Mouse (Mus musculus) kidney, postnatal 4 days (tissue): Measurements from ENCODE around the gene Esp3.
"Not testable (repeated sequence)": the region's sequence is repeated elsewhere in the genome, so short reads cannot be mapped to it uniquely, and the experiment has no call there.

ENCODE experiments used
- DNase-seq, 2 experiments: peaks; one replicate each; pipeline ENCODE4 v3.0.0; 2021; ENCODE audit warnings: mixed read lengths in 2 of 2

Esp3 gene

GRCm38 (mm10) chr17:40631775-40632174 lies at the start of gene Esp3:
Gene Esp3, plus strand, starts transcription at chr17:40632075.
- DNase-seq = not testable (repeated sequence)

GRCm38 (mm10) chr17:40583906-40584305 lies 48.0 kb upstream of the Esp3 start:
- DNase-seq = not testable (repeated sequence)

- DNase-seq = no peak
These were observed 40.6 kb upstream of the Esp3 start for GRCm38 (mm10) chr17:40591297-40591696.

GRCm38 (mm10) chr17:40598294-40598693 lies 33.6 kb upstream of the Esp3 start, which contains the start of gene Esp4:
Gene Esp4, plus strand, starts transcription at chr17:40598594.
- no peak for DNase-seq

- DNase-seq = not testable (repeated sequence)
These were observed 30.3 kb downstream of the Esp3 start for GRCm38 (mm10) chr17:40662118-40662679.

DNA sequence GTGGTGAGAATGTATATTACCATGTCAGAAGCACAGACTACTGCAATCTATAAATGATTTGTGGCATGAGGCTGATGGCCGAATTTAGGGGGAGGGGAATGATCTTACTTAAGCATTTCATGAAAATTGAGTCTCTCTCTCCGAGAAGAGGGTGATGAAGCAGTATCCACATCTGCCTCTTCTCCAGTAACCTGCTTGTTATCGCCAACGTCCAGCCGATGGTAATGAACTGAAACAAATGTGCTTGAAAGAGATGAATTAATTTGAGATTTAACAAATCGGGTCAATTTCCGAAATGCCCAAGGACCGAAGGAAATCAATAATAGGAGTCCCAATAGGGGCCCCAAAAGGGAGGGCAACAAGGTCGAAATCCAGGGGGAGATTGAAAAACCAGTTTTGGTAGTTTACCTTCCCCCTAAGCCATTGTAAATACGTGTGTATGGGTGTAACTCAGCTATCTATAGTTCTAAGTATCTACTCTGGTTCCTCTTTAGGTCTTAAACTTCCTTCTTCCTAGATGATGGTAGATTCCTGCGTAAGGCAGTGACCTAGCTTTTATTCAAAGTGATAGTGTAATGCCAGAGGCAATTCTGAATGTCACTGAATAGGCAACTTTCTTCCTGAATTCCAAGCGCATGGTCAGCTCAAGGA lies 31.4 kb downstream of the Esp3 start:
- not testable (repeated sequence) for DNase-seq
